Mouse (Mus musculus): ENCODE measurements at regions not wholly inside any gene's neighbourhood (a gene's known extent, or its start where the extent isn't known, plus 50 kb on each side); places are given as distances from the start of the nearest gene placed in this dataset.

GRCm38 (mm10) chr15:63017966-63018365 is 827.0 kb downstream of the Gsdmc2 start:
- no peak for DNase-seq (ENCODE audit: low spot score)

GRCm38 (mm10) chr15:63006471-63007228 is 838.3 kb downstream of the Gsdmc2 start:
- peak; percentile 72 for DNase-seq (ENCODE audit: low spot score)

- no peak for DNase-seq (ENCODE audit: low spot score)
Observed at GRCm38 (mm10) chr15:62994691-62995090, 850.3 kb downstream of the Gsdmc2 start.

GRCm38 (mm10) chr15:62986871-62987270 is 858.1 kb downstream of the Gsdmc2 start:
- no peak for DNase-seq (ENCODE audit: low spot score)

- no peak for DNase-seq (ENCODE audit: low spot score)
Observed at GRCm38 (mm10) chr15:62986147-62986546, 858.8 kb downstream of the Gsdmc2 start.

DNA sequence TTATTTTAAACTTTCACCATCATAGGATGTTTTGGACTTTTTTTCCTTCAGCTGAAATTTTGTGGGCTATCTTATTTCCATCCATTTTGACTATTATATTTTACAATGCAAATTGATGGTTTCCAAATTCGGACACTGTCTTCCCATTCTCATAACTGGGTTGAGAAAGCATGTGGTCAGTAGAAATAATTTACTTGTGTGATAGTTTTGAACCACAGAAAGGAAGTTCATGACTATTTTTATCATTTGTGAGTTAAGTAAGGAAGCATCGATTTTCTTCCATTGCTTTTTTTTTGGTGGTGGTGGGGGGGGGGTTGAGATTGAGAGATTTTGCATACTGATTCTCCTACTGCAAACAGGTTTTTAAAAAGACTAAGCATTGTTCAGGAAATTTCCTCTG is 874.4 kb downstream of the Gsdmc2 start:
- DNase-seq (ENCODE audit: low spot score), result no peak

- DNase-seq (ENCODE audit: low spot score), result no peak
Observed at GRCm38 (mm10) chr15:62962681-62963080, 882.3 kb downstream of the Gsdmc2 start.

DNA sequence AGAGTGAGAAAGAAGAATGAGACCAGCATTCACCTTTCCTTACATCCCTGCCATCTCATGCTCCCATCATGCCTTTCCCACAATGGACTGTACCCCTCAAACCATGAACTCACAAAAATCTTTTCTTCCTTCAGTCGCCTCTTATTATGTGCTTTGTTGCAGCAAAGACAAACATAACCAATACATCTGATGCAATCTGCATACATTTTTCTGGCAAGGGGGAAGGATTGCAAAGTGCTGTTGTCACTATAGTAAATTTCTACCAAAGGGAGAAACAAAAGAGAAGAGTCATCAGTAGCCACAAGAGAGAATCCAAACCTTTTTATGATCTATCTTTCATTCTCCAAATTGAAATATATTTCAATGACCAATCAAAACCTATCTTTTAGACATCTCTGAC is 884.4 kb downstream of the Gsdmc2 start:
- no peak for DNase-seq (ENCODE audit: low spot score)

GRCm38 (mm10) chr15:62958506-62959330 is 886.3 kb downstream of the Gsdmc2 start:
- DNase-seq (ENCODE audit: low spot score), result no peak

DNA sequence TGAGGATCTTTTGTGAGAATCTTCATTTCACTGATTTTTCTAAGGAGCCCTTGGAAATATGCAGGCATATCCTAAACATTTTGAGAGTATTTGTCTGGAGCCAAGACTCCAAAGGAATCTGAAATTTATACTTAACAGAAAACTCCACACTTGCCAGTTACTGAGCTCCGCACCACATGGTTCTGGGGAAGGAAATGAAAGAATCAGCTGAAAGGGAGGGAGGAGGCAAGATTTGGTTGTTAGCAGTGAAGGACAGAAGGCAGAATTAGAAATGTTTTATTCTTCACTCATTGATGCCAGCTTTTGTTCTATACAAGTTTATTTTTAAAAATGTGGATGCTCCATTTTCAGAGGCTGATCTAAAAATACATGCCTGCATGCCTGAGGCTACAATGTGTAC is 890.1 kb downstream of the Gsdmc2 start:
- no peak for DNase-seq (ENCODE audit: low spot score)

GRCm38 (mm10) chr15:62954322-62954820 is 890.6 kb downstream of the Gsdmc2 start:
- DNase-seq (ENCODE audit: low spot score), result no peak

GRCm38 (mm10) chr15:62953215-62953941 is 891.6 kb downstream of the Gsdmc2 start:
- DNase-seq (ENCODE audit: low spot score), result no peak

DNA sequence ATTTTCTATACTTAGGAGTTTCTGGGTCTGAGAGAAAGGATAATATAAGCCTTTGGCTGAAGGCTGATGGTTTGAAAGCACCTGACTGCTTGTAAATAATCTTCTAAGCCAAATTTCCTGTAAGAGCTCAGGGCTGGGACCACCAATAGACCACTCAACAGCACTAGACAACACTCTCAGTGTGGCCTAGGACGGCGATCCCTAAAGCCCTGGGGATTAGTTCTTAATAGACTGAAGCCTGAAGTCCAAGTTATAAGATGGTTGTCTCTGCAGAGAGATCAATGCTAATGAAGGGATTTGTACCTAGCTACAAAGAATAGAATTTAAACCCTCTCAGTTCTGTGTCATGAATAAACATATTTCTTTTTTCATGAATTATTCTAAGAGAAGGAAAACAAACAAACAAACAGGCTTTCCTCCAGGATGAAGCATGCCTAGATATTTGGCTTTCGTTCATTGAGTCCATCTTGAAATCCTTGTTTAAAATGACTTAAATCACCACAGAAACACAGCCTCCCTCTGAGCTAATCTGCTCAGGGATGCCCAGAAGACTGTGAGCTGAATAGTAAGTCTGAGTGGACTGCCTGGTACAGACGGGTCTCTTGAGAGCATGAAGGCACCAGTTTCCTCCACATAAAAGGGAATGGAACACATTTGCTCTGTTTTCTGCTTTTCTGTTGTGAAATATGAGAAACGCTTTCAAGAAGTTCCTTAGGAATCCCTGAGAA is 892.3 kb downstream of the Gsdmc2 start:
- no peak for DNase-seq (ENCODE audit: low spot score)

DNA sequence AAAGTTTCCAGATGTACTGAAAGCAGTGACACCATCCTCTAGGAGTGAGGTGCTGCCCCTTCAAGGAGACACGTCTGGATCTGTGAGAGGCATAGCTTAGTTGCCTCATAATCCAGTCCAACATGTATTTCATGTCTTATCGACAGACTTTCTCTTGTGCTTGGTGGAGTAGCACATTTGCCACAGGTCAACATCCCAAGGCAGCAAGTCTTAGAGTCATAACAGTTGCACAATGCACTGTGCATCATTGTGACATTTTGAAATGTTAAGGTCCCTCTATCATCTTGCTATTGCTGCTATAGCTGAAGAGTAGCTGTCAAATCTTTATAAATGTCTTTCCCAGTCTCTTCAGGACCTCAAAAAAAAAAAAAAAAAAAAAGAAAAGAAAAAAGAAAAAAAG is 905.6 kb downstream of the Gsdmc2 start:
- DNase-seq (ENCODE audit: low spot score), result no peak

- no peak for DNase-seq (ENCODE audit: low spot score)
Observed at GRCm38 (mm10) chr15:62937756-62938155, 907.2 kb downstream of the Gsdmc2 start.

- DNase-seq (ENCODE audit: low spot score), result no peak
Observed at GRCm38 (mm10) chr15:62934522-62935189, 910.3 kb downstream of the Gsdmc2 start.

- no peak for DNase-seq (ENCODE audit: low spot score)
Observed at GRCm38 (mm10) chr15:62920520-62920919, 924.5 kb downstream of the Gsdmc2 start.

- no peak for DNase-seq (ENCODE audit: low spot score)
Observed at GRCm38 (mm10) chr15:62919264-62919663, 925.7 kb downstream of the Gsdmc2 start.

- DNase-seq (ENCODE audit: low spot score), result no peak
Observed at GRCm38 (mm10) chr15:62908379-62908778, 936.6 kb downstream of the Gsdmc2 start.

- DNase-seq (ENCODE audit: low spot score), result no peak
Observed at GRCm38 (mm10) chr15:62907181-62907580, 937.8 kb downstream of the Gsdmc2 start.

Data from gastrocnemius, adult 18-20 months (tissue).